Mouse (Mus musculus): Measurements from ENCODE around the gene C2cd2. TPM values are rescaled to one million over a fixed set of nuclear protein-coding genes. Genes with fewer than 3 reads are reported as not detected.

The C2cd2 gene
- polyA plus RNA-seq, 1 experiment from 2014 or later, result 18.9 TPM

DNA sequence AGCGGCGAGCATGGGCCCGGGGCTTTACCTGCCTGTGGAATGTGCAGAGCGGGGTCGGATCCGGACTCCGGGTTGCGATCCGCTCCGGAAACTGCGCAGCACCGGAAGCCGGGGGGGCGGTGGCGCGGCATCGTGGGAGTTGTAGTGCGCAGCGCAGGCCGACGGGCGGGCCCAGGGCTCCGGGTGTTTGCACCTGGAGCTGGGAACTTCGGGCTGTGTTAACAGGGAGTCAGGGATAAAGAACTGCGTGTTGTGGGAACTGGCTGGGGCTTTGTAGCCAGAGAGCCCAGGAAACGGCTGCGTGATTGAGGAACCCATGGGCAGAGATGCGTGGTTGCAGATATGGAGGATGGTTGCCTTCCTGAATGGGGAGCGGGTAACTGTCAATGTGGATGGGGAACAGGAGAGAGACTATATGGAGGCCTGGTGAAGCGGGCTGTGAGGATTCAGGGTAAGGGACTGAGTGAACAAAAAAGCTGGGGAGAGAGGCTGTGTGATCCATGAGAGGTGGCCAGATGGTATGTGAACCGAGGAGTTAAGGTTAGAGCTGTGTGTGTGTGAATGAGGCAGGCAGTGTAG is 110.6 kb downstream of the C2cd2 start, which contains the start of gene Prdm15:
Prdm15 (minus strand) TSS at position 110 of the 579 bp plus-strand sequence.
- ATAC-seq (ENCODE audit: insufficient read depth, low FRiP score, low TSS enrichment) (peak; percentile 89), DNase-seq (ENCODE audit: low spot score) (peak; percentile 89)
- Histone ChIP-seq H3K4me3 (ENCODE audit: low read depth, low read length) (peak within 1 kb of the TSS; percentile 88), H3K9ac (ENCODE audit: low read length) (peak within 1 kb of the TSS; percentile 98), H3K4me1 (ENCODE audit: control insufficient read depth, insufficient read depth, low read length) (0 out of 2 replicates have a peak, but pooled peaks cover 8% of the 10 kb centered on the region), H3K36me3 (ENCODE audit: control insufficient read depth, insufficient read depth, low read length) (no peaks in the 10 kb centered on the region), H3K4me2 (ENCODE audit: low read depth) (peak within 1 kb of the TSS; percentile 93), H3K27me3 (ENCODE audit: control insufficient read depth, insufficient read depth, low read length) (no peaks in the 10 kb centered on the region), H3K9me3 (ENCODE audit: control insufficient read depth, low read length) (no peaks in the 10 kb centered on the region), H3K27ac (ENCODE audit: low read depth, low read length) (peak within 1 kb of the TSS; percentile 98)
- WGBS, result under 1% methylated on average over 30 of the region's 31 CpGs

DNA sequence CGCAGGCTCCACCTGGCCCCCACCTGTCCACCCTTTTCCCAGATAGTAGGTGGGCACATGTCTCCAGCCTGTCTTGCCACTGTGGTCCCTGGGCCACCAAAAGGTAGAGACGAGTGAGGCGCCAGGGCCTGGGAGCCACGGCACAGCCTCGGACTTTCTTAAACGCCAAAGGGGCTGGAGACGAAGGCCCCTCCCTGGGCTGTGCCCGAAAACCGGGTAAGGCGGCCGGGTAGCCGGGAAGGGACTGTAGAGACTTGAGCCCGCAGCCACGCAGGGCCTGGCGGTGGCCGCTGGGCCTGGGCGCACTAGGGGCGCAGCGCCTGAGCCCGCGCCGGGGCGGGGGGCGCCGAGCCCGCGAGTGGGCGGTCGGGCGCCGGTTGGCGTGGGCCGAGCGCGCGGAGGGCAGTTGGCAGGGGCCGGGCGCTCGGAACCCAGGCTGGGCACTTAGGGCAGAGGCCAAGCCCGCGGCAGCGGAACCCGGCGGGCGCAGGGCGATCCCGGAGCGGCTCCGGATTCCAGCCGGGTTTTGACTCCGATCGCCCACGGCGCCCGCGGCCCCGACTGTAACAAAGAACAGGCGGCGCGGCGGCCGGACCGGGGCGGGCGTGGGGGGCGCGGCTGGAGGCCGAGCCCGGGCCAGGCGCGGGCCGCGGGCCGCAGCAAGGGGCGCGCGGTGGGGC is 111.2 kb downstream of the C2cd2 start:
- peak; percentile 92 for ATAC-seq (ENCODE audit: insufficient read depth, low FRiP score, low TSS enrichment)
- 0% methylated on average over 66 of the region's 77 CpGs for WGBS
- Histone ChIP-seq H3K4me2 (ENCODE audit: low read depth) (peak overlapping the region; percentile 93), H3K9ac (ENCODE audit: low read length) (peak overlapping the region; percentile 98), H3K9me3 (ENCODE audit: control insufficient read depth, low read length) (no peaks in the 10 kb centered on the region), H3K27ac (ENCODE audit: low read depth, low read length) (peak overlapping the region; percentile 98), H3K4me1 (ENCODE audit: control insufficient read depth, insufficient read depth, low read length) (0 out of 2 replicates have a peak, but pooled peaks cover 8% of the 10 kb centered on the region), H3K36me3 (ENCODE audit: control insufficient read depth, insufficient read depth, low read length) (no peaks in the 10 kb centered on the region), H3K4me3 (ENCODE audit: low read depth, low read length) (peak overlapping the region; percentile 88), H3K27me3 (ENCODE audit: control insufficient read depth, insufficient read depth, low read length) (no peaks in the 10 kb centered on the region)
- DNase-seq (ENCODE audit: low spot score), result peak; percentile 86

DNA sequence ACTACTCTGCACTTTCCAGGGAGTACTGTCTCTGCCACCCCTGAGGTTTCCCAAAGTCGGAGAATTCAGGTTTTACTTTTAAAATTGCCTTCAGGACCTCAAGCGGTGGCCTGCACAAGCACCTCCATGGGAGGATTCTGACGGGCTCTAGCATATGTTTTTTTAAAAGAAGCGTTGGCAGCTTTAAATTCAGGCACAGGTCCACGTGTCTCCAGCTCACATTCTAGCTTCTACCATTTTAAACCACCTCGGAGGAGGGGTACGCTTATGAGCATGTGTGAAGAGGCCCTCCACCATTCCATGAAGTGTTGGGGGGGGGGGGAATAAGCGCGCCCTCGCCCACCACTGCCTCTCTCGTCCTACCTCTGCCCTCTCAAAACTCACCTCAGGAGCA is 111.7 kb downstream of the C2cd2 start:
- H3K4me2 ChIP-seq (ENCODE audit: low read depth), result peak overlapping the region; percentile 93
- H3K9ac ChIP-seq (ENCODE audit: low read length), result peak overlapping the region; percentile 98
- 0 out of 2 replicates have a peak, but pooled peaks cover 8% of the 10 kb centered on the region for H3K4me1 ChIP-seq (ENCODE audit: control insufficient read depth, insufficient read depth, low read length)
- peak overlapping the region; percentile 98 for H3K27ac ChIP-seq (ENCODE audit: low read depth, low read length)
- H3K36me3 ChIP-seq (ENCODE audit: control insufficient read depth, insufficient read depth, low read length), result no peaks in the 10 kb centered on the region
- peak; percentile 36 for ATAC-seq (ENCODE audit: insufficient read depth, low FRiP score, low TSS enrichment)
- DNase-seq (ENCODE audit: low spot score), result no peak
- peak overlapping the region; percentile 88 for H3K4me3 ChIP-seq (ENCODE audit: low read depth, low read length)
- H3K27me3 ChIP-seq (ENCODE audit: control insufficient read depth, insufficient read depth, low read length), result no peaks in the 10 kb centered on the region
- H3K9me3 ChIP-seq (ENCODE audit: control insufficient read depth, low read length), result no peaks in the 10 kb centered on the region
- 4% methylated on average over 11 of the region's 11 CpGs for WGBS

DNA sequence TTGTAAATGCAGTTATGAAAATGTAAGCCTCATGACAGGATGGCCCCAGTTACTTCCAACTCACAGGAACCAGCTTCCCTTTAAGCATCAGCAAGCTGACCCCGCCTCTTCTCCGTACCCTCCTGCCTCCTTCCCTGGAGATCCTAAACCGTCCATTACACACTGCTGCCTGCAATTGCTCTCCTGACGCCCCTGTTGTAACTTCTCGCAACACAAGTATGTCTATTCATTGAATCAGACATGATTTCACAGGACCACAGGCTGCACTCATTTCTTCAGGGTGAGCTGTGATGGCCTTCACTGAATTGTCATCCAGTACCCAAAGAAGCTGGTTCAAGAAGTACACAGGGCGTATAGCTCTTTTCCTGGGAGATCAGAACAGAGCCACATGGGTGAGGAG is 113.6 kb downstream of the C2cd2 start:
- Histone ChIP-seq H3K27me3 (ENCODE audit: control insufficient read depth, insufficient read depth, low read length) (no peaks in the 10 kb centered on the region), H3K4me2 (ENCODE audit: low read depth) (no peak overlapping the region), H3K36me3 (ENCODE audit: control insufficient read depth, insufficient read depth, low read length) (no peaks in the 10 kb centered on the region), H3K27ac (ENCODE audit: low read depth, low read length) (no peak overlapping the region), H3K9ac (ENCODE audit: low read length) (no peak overlapping the region), H3K4me3 (ENCODE audit: low read depth, low read length) (no peak overlapping the region), H3K9me3 (ENCODE audit: control insufficient read depth, low read length) (no peaks in the 10 kb centered on the region), H3K4me1 (ENCODE audit: control insufficient read depth, insufficient read depth, low read length) (0 out of 2 replicates have a peak, but pooled peaks cover 8% of the 10 kb centered on the region)
- 79% methylated on average over 6 of the region's 6 CpGs for WGBS
- ATAC-seq (ENCODE audit: insufficient read depth, low FRiP score, low TSS enrichment) (no peak), DNase-seq (ENCODE audit: low spot score) (no peak)

DNA sequence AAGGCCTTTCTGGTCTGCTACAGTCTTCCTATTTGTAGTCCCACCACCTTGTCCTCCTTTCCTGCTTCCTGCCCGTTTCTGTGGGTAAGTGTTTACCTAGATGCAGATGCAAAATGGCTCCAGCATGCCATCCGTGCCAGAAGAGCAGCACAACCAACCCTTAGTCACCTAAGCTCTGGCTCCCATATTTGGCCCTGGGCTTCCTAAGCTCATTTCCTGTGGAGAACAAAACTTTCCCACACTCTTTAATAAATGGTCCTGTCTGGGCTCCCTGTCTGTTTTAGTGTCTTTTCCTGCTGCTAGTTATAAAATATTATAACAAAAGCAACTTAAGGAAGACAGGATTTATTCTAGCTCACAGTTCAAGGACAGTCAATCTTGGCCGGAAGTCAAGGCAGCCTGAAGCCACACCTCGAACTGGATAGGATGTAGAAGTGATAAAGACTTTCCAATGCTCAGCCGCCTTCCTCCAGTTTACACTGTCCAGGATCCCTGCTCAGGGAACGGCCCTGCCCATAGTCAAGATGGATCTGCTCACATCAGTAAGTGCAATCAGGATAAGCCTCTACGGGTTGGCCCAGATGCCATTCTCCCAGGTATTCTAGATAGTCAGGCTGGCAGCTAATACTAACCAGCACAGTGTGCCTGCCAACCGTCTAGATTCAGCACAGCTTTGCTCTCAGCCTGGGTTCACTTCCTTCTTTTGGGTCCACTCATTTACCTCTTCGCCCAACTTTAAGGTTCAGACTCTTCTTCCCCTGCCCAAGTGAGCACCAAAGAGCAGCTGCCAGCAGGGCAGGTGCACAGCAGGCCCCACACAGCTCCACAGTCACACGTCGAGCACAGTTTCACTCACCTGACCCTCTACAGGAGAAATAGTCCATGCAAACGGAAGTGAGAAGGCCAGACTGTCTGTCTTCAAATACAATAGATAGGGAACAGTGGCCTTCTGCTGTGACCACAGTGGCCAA is 117.1 kb downstream of the C2cd2 start:
- no peak overlapping the region for H3K4me3 ChIP-seq (ENCODE audit: low read depth, low read length)
- H3K27me3 ChIP-seq (ENCODE audit: control insufficient read depth, insufficient read depth, low read length), result no peaks in the 10 kb centered on the region
- no peak for ATAC-seq (ENCODE audit: insufficient read depth, low FRiP score, low TSS enrichment)
- no peaks in the 10 kb centered on the region for H3K9me3 ChIP-seq (ENCODE audit: control insufficient read depth, low read length)
- no peak for DNase-seq (ENCODE audit: low spot score)
- H3K27ac ChIP-seq (ENCODE audit: low read depth, low read length), result no peak overlapping the region
- no peak overlapping the region for H3K9ac ChIP-seq (ENCODE audit: low read length)
- H3K36me3 ChIP-seq (ENCODE audit: control insufficient read depth, insufficient read depth, low read length), result no peaks in the 10 kb centered on the region; the same call in 1 of the 2 replicates
- no peak overlapping the region for H3K4me2 ChIP-seq (ENCODE audit: low read depth)
- 0 out of 2 replicates have a peak, but pooled peaks cover 4% of the 10 kb centered on the region for H3K4me1 ChIP-seq (ENCODE audit: control insufficient read depth, insufficient read depth, low read length)
- WGBS, result 87% methylated on average over 12 of the region's 12 CpGs

DNA sequence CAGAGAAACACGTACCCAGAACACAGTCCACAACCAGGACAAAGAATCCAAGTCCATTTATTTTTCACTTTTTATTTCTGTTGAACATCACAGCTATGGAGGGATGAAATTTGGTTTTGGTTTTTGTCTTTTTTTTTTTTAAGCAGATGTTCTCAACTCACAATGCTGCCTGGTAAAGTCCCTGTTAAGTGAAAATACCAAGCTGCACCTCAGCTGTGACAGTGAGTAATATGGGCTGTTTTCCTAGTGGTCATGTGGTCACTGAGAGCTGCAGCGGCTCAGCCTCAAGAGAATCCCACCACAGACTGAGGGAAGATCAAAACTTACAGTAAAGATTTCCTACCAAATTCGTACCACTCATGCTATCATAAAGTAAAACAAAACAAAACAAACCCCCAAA is 130.2 kb downstream of the C2cd2 start:
- no peak overlapping the region for H3K4me2 ChIP-seq (ENCODE audit: low read depth)
- no peak overlapping the region for H3K4me3 ChIP-seq (ENCODE audit: low read depth, low read length)
- no peak overlapping the region for H3K9ac ChIP-seq (ENCODE audit: low read length)
- ATAC-seq (ENCODE audit: insufficient read depth, low FRiP score, low TSS enrichment), result no peak
- no peaks in the 10 kb centered on the region for H3K9me3 ChIP-seq (ENCODE audit: control insufficient read depth, low read length)
- no peaks in the 10 kb centered on the region for H3K4me1 ChIP-seq (ENCODE audit: control insufficient read depth, insufficient read depth, low read length)
- peaks cover 12% of the 10 kb centered on the region for H3K36me3 ChIP-seq (ENCODE audit: control insufficient read depth, insufficient read depth, low read length)
- no peak overlapping the region for H3K27ac ChIP-seq (ENCODE audit: low read depth, low read length)
- no peaks in the 10 kb centered on the region for H3K27me3 ChIP-seq (ENCODE audit: control insufficient read depth, insufficient read depth, low read length)
- no peak for DNase-seq (ENCODE audit: low spot score)
- 85% methylated on average over 3 of the region's 3 CpGs for WGBS

DNA sequence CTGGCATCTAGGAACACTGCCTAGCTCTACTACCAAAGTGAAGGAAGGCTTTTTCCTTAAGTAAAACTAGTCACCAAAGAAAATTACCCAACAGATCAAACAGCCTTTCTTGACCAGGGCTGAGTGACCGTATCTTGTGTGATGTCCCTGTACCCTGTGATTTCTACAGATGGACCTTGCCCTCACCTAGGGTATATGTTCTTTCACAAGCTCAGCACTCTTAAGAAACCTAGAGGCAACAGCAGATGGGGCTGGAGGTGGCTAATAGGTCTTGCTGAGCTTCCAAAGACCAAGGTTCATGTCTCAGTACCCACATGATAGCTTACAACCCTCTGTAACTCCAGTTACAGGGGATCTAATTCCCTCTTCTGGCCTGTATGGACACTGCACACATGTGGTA is 134.2 kb downstream of the C2cd2 start:
- no peaks in the 10 kb centered on the region for H3K4me1 ChIP-seq (ENCODE audit: control insufficient read depth, insufficient read depth, low read length)
- DNase-seq (ENCODE audit: low spot score) (no peak), ATAC-seq (ENCODE audit: insufficient read depth, low FRiP score, low TSS enrichment) (no peak)
- 94% methylated on average over 1 of the region's 1 CpGs for WGBS
- no peaks in the 10 kb centered on the region for H3K27me3 ChIP-seq (ENCODE audit: control insufficient read depth, insufficient read depth, low read length)
- peaks cover 7% of the 10 kb centered on the region for H3K36me3 ChIP-seq (ENCODE audit: control insufficient read depth, insufficient read depth, low read length)
- no peak overlapping the region for H3K4me2 ChIP-seq (ENCODE audit: low read depth)
- no peak overlapping the region for H3K27ac ChIP-seq (ENCODE audit: low read depth, low read length)
- H3K4me3 ChIP-seq (ENCODE audit: low read depth, low read length), result no peak overlapping the region
- no peak overlapping the region for H3K9ac ChIP-seq (ENCODE audit: low read length)
- H3K9me3 ChIP-seq (ENCODE audit: control insufficient read depth, low read length), result no peaks in the 10 kb centered on the region

DNA sequence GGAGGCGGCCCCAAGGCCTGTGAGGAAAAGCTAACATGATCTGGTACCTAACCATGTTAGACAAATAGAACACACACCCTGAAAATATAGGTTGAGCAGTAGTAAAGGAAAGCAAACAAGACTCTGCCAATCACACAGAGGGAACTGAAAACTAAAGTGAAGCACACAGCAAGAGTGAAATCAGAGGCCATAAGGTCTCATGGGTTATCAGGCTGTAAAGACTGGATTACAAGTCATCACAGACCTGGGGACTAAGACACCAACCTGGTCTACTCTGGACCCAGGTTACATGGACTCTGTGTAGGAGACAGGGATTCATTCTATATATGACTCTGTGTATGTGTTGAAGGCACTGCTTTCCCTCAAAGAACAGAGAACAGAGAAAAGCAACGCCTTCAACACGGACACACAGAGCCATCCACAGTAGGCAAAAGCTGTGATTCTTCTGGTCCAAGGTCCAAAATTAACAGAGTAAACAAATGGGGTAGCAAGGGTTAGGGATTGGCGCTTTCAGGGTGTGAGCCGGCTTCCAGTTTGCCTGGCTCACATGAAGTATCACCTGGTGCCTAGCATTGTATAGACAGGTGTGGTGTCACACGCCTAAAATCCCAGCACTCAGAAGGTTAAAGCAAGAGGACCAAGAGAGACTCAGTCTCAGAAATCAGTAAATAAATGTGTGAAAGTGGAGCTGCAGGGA is 138.9 kb downstream of the C2cd2 start:
- Histone ChIP-seq H3K9ac (ENCODE audit: low read length) (no peak overlapping the region), H3K27me3 (ENCODE audit: control insufficient read depth, insufficient read depth, low read length) (no peaks in the 10 kb centered on the region), H3K4me2 (ENCODE audit: low read depth) (no peak overlapping the region), H3K4me3 (ENCODE audit: low read depth, low read length) (no peak overlapping the region), H3K9me3 (ENCODE audit: control insufficient read depth, low read length) (no peaks in the 10 kb centered on the region), H3K4me1 (ENCODE audit: control insufficient read depth, insufficient read depth, low read length) (no peaks in the 10 kb centered on the region), H3K27ac (ENCODE audit: low read depth, low read length) (no peak overlapping the region), H3K36me3 (ENCODE audit: control insufficient read depth, insufficient read depth, low read length) (peaks cover 12% of the 10 kb centered on the region)
- WGBS, result 96% methylated on average over 6 of the region's 6 CpGs
- ATAC-seq (ENCODE audit: insufficient read depth, low FRiP score, low TSS enrichment), result no peak
- no peak for DNase-seq (ENCODE audit: low spot score)
